Mouse (Mus musculus) kidney, postnatal 36 days (tissue): ENCODE data around the gene Mag.
"Not testable (repeated sequence)": the region's sequence is repeated elsewhere in the genome, so short reads cannot be mapped to it uniquely, and the experiment has no call there.

Experiments
- DNase-seq, 2 experiments: peaks; one replicate each; pipeline ENCODE4 v3.0.0; 2021 to 2022; ENCODE audit warnings: mixed read lengths in 2 of 2

Mag gene

GRCm38 (mm10) chr7:30914732-30915131 is at the start of gene Mag:
TSS of gene Mag (minus strand) at chr7:30914873.
- no peak for DNase-seq

GRCm38 (mm10) chr7:30964366-30964765 is 49.7 kb upstream of the Mag start:
- DNase-seq: peak; percentile 32 to 45

GRCm38 (mm10) chr7:30962862-30963261 is 48.2 kb upstream of the Mag start:
- no peak for DNase-seq

GRCm38 (mm10) chr7:30959786-30960349 is 45.2 kb upstream of the Mag start:
- no peak for DNase-seq

GRCm38 (mm10) chr7:30958866-30959487 is 44.3 kb upstream of the Mag start:
- no peak for DNase-seq

- DNase-seq: peak in 1 of 2 experiments; percentile 32
These were observed 43.6 kb upstream of the Mag start for GRCm38 (mm10) chr7:30958109-30958865.

GRCm38 (mm10) chr7:30957367-30957783 is 42.7 kb upstream of the Mag start:
- peak; percentile 90 to 94 for DNase-seq

- DNase-seq: peak; percentile 84 to 88
These were observed 42.2 kb upstream of the Mag start, which contains the start of gene Usf2 for GRCm38 (mm10) chr7:30956756-30957366. TSS of gene Usf2 (minus strand) at chr7:30956803.

GRCm38 (mm10) chr7:30956357-30956751 is 41.7 kb upstream of the Mag start:
- DNase-seq: peak in 1 of 2 experiments; percentile 61

- peak; percentile 92 to 96 for DNase-seq
These were observed 41.1 kb upstream of the Mag start for GRCm38 (mm10) chr7:30955584-30956356.

GRCm38 (mm10) chr7:30954971-30955520 is 40.4 kb upstream of the Mag start:
- no peak for DNase-seq

GRCm38 (mm10) chr7:30954036-30954435 is 39.4 kb upstream of the Mag start:
- no peak for DNase-seq

- no peak for DNase-seq
These were observed 38.8 kb upstream of the Mag start for GRCm38 (mm10) chr7:30953459-30953858.

- DNase-seq: no peak
These were observed 38.0 kb upstream of the Mag start for GRCm38 (mm10) chr7:30952441-30953265.

GRCm38 (mm10) chr7:30949902-30950301 is 35.2 kb upstream of the Mag start:
- DNase-seq: not testable (repeated sequence)

GRCm38 (mm10) chr7:30945876-30946275 is 31.2 kb upstream of the Mag start:
- no peak for DNase-seq

- not testable (repeated sequence) for DNase-seq
These were observed 30.8 kb upstream of the Mag start for GRCm38 (mm10) chr7:30945466-30945865.

GRCm38 (mm10) chr7:30944706-30945105 is 30.0 kb upstream of the Mag start:
- not testable (repeated sequence) for DNase-seq

- DNase-seq: no peak
These were observed 29.4 kb upstream of the Mag start, which contains the start of gene Hamp for GRCm38 (mm10) chr7:30943909-30944635. TSS of gene Hamp (minus strand) at chr7:30944032.

GRCm38 (mm10) chr7:30942365-30942764 is 27.7 kb upstream of the Mag start:
- DNase-seq: not testable (repeated sequence)
